Mouse (Mus musculus): ENCODE data around the gene Bpifb9b. TPM values are rescaled to one million over a fixed set of nuclear protein-coding genes. Genes with fewer than 3 reads are reported as not detected.
"Not testable (repeated sequence)": the region's sequence is repeated elsewhere in the genome, so short reads cannot be mapped to it uniquely, and the experiment has no call there.

The Bpifb9b gene
- not detected in 2 replicates for polyA plus RNA-seq (2014; fragmentation: Nextera tagmentation; extraction: Ambion mirVana)

DNA sequence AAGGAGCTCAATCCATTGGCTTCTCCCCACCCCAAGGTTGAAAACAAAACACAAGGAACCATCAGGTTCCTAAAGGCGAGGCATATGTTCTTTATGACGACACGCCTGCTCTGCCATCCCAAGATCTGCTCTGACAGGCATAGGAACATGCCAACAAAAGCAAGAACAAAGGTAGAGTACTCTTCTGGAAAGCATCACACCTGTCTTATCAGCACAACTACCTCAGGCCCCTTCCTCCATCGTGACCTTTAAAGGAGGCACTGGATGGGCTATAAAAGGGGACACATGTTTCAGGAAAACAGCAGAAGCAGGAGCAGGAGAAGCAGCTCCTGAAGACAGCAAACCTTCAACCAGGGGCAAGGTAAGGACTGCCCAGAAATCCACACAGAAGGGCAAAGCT is at the start of gene Bpifb9b:
TSS of gene Bpifb9b (plus strand) at position 301 of the 400 bp plus-strand sequence.
- not testable (repeated sequence) for H3K9ac ChIP-seq (replicated peaks; ENCODE audit: low read depth, low read length); H3K4me1 ChIP-seq (ENCODE audit: control insufficient read depth, insufficient read depth, low read length); H3K9me3 ChIP-seq (ENCODE audit: control insufficient read depth, low read depth, low read length); H3K36me3 ChIP-seq (ENCODE audit: control insufficient read depth, insufficient read depth, low read length); ATAC-seq (ENCODE audit: insufficient number of reproducible peaks, insufficient read depth, low FRiP score, low read depth); H3K27me3 ChIP-seq (ENCODE audit: control insufficient read depth, insufficient read depth, low read length); H3K4me2 ChIP-seq (replicated peaks; ENCODE audit: low read depth, low read length); H3K4me3 ChIP-seq (ENCODE audit: low read depth, low read length); H3K27ac ChIP-seq (ENCODE audit: low read length)
- 79% methylated on average over 4 of the region's 4 CpGs for WGBS

DNA sequence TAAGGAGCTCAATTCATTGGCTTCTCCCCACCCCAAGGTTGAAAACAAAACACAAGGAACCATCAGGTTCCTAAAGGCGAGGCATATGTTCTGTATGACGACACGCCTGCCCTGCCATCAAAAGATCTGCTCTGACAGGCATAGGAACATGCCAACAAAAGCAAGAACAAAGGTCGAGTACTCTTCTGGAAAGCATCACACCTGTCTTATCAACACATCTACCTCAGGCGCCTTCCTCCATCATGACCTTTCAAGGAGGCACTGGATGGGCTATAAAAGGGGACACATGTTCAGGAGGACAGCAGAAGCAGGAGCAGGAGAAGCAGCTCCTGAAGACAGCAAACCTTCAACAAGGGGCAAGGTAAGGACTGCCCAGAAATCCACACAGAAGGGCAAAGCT is 49.5 kb upstream of the Bpifb9b start, which contains the start of gene Bpifb9a:
TSS of gene Bpifb9a (plus strand) at position 301 of the 400 bp plus-strand sequence.
- not testable (repeated sequence) for H3K9me3 ChIP-seq (ENCODE audit: control insufficient read depth, low read depth, low read length); H3K27me3 ChIP-seq (ENCODE audit: control insufficient read depth, insufficient read depth, low read length); H3K4me3 ChIP-seq (ENCODE audit: low read depth, low read length); H3K4me2 ChIP-seq (replicated peaks; ENCODE audit: low read depth, low read length); H3K9ac ChIP-seq (replicated peaks; ENCODE audit: low read depth, low read length); H3K27ac ChIP-seq (ENCODE audit: low read length); H3K36me3 ChIP-seq (ENCODE audit: control insufficient read depth, insufficient read depth, low read length); H3K4me1 ChIP-seq (ENCODE audit: control insufficient read depth, insufficient read depth, low read length); ATAC-seq (ENCODE audit: insufficient number of reproducible peaks, insufficient read depth, low FRiP score, low read depth)
- 78% methylated on average over 5 of the region's 5 CpGs for WGBS

DNA sequence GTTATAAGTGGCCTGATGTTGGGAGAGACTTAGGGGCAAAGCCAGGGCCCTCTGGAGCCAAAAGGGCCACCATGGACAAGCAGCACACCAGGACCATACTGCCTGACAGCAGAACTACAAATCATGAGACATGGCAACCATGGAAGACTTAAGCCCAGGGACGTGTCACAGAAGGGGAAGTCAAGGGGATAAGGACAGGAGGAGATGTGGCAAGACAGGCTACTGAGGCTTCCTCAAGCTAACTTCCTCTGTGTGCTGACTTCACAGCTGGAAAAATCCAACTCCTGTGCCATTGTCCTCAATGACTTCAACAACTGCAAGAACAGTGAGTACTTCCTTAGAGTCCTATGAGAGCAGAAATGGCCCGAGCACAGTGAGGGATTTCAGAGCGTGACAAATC is 42.6 kb upstream of the Bpifb9b start:
- not testable (repeated sequence) for H3K27me3 ChIP-seq (ENCODE audit: control insufficient read depth, insufficient read depth, low read length); ATAC-seq (ENCODE audit: insufficient number of reproducible peaks, insufficient read depth, low FRiP score, low read depth)
- 81% methylated on average over 2 of the region's 3 CpGs for WGBS

DNA sequence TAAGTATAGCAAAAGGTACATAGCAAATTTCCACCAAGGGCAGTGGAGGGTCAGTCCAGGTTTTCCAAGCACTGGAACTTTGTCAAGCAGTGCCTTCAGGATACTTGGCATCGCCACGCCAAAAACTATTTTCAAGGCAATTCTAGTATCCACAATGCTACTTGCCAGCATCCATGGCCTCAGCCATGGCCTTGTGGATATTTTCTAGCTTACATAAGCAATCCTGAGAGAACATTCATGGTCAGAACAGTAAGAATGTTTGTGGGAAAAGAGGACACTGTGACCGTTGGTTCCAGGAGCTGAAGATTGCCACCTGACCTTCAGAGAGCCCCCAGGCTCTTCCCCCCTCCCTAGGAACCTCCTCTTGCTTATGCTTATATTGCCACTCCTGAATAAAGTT is 15.2 kb upstream of the Bpifb9b start:
- not testable (repeated sequence) for H3K4me1 ChIP-seq (ENCODE audit: control insufficient read depth, insufficient read depth, low read length); H3K27ac ChIP-seq (ENCODE audit: low read length); H3K4me3 ChIP-seq (ENCODE audit: low read depth, low read length); ATAC-seq (ENCODE audit: insufficient number of reproducible peaks, insufficient read depth, low FRiP score, low read depth); H3K9ac ChIP-seq (replicated peaks; ENCODE audit: low read depth, low read length); H3K4me2 ChIP-seq (replicated peaks; ENCODE audit: low read depth, low read length); H3K36me3 ChIP-seq (ENCODE audit: control insufficient read depth, insufficient read depth, low read length); H3K9me3 ChIP-seq (ENCODE audit: control insufficient read depth, low read depth, low read length); H3K27me3 ChIP-seq (ENCODE audit: control insufficient read depth, insufficient read depth, low read length)
- WGBS: 71% methylated on average over 3 of the region's 3 CpGs

More for the DNA sequence above, 42.6 kb upstream of the Bpifb9b start:
- not testable (repeated sequence) for H3K4me3 ChIP-seq (ENCODE audit: low read depth, low read length); H3K27ac ChIP-seq (ENCODE audit: low read length); H3K4me1 ChIP-seq (ENCODE audit: control insufficient read depth, insufficient read depth, low read length); H3K9ac ChIP-seq (replicated peaks; ENCODE audit: low read depth, low read length); H3K36me3 ChIP-seq (ENCODE audit: control insufficient read depth, insufficient read depth, low read length); H3K9me3 ChIP-seq (ENCODE audit: control insufficient read depth, low read depth, low read length); H3K4me2 ChIP-seq (replicated peaks; ENCODE audit: low read depth, low read length)

DNA sequence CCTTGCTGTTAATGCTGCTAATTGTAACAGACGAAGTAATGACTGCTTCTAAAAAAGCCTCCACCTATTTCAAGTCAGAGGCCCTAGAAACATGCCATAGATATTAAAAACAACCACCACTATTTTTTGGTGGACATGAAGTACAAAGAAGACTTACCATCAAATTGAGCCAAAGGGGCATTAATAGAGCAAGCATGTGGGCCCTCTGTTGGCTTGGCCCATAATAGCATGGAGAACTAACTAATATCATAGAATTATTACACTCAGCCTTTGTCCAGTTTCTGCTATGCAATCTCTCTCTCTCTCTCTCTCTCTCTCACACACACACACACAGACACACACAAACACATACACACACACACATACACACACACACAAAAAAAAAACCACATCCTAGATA is 14.2 kb upstream of the Bpifb9b start:
- WGBS: 72% methylated on average over 1 of the region's 1 CpGs
- H3K4me1 ChIP-seq (ENCODE audit: control insufficient read depth, insufficient read depth, low read length): no peaks in the 10 kb centered on the region
- no peaks in the 10 kb centered on the region for H3K27me3 ChIP-seq (ENCODE audit: control insufficient read depth, insufficient read depth, low read length)
- no peak overlapping the region for H3K4me2 ChIP-seq (replicated peaks; ENCODE audit: low read depth, low read length)
- no peak for ATAC-seq (ENCODE audit: insufficient number of reproducible peaks, insufficient read depth, low FRiP score, low read depth)
- no peak overlapping the region for H3K27ac ChIP-seq (ENCODE audit: low read length)
- no peak overlapping the region for H3K4me3 ChIP-seq (ENCODE audit: low read depth, low read length)
- H3K9ac ChIP-seq (replicated peaks; ENCODE audit: low read depth, low read length): no peak overlapping the region
- H3K9me3 ChIP-seq (ENCODE audit: control insufficient read depth, low read depth, low read length): no peaks in the 10 kb centered on the region
- H3K36me3 ChIP-seq (ENCODE audit: control insufficient read depth, insufficient read depth, low read length): no peaks in the 10 kb centered on the region

DNA sequence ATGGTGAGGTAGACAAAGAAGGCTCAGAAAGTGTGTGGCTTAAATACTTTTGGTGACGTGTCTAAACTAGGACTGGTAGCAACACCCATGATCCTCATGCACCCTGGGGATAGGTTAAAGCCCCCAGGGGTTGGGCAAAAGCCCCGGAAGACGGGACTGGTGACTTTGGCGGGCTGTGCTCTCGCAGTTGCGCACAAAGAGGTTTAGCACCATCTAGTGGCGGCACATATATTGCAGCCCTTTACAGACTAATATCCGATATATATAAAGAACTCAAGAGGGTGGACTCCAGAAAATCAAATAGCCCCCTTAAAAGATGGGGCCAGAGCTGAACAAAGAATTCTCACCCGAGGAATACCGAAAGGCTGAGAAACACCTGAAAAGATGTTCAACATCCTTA is 12.3 kb upstream of the Bpifb9b start:
- not testable (repeated sequence) for ATAC-seq (ENCODE audit: insufficient number of reproducible peaks, insufficient read depth, low FRiP score, low read depth)
- WGBS: 3% methylated on average over 10 of the region's 10 CpGs

DNA sequence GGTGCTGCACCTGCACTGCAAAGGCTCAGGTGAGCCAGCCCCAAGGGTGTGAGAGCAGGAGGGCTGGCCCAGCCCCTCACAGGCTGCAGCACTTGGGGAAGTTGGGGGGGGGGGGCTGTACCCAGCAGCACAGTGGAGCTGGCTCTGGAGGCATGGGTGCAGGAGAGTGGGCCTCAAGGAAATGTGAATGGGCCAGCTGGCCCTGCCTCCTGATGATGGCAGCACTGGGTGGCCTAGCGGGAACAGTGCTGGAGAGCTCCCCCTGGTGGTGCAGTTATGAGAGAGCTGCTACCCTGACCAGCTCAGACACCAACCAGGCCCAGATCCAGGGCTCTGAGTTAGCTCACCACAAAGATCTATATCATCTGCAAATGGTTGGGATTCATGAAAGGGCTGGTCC is 6.5 kb upstream of the Bpifb9b start:
- ATAC-seq (ENCODE audit: insufficient number of reproducible peaks, insufficient read depth, low FRiP score, low read depth): peak; percentile 49; the same call in 1 of the 2 replicates
- H3K27ac ChIP-seq (ENCODE audit: low read length): no peak overlapping the region
- H3K4me3 ChIP-seq (ENCODE audit: low read depth, low read length): no peak overlapping the region
- no peaks in the 10 kb centered on the region for H3K4me1 ChIP-seq (ENCODE audit: control insufficient read depth, insufficient read depth, low read length)
- no peak overlapping the region for H3K9ac ChIP-seq (replicated peaks; ENCODE audit: low read depth, low read length)
- no peaks in the 10 kb centered on the region for H3K36me3 ChIP-seq (ENCODE audit: control insufficient read depth, insufficient read depth, low read length)
- no peaks in the 10 kb centered on the region for H3K9me3 ChIP-seq (ENCODE audit: control insufficient read depth, low read depth, low read length)
- 20% methylated on average over 1 of the region's 1 CpGs for WGBS
- no peak overlapping the region for H3K4me2 ChIP-seq (replicated peaks; ENCODE audit: low read depth, low read length)
- H3K27me3 ChIP-seq (ENCODE audit: control insufficient read depth, insufficient read depth, low read length): no peaks in the 10 kb centered on the region

More for the DNA sequence above, 12.3 kb upstream of the Bpifb9b start:
- not testable (repeated sequence) for H3K4me1 ChIP-seq (ENCODE audit: control insufficient read depth, insufficient read depth, low read length); H3K9me3 ChIP-seq (ENCODE audit: control insufficient read depth, low read depth, low read length); H3K27me3 ChIP-seq (ENCODE audit: control insufficient read depth, insufficient read depth, low read length); H3K4me2 ChIP-seq (replicated peaks; ENCODE audit: low read depth, low read length); H3K4me3 ChIP-seq (ENCODE audit: low read depth, low read length); H3K27ac ChIP-seq (ENCODE audit: low read length); H3K36me3 ChIP-seq (ENCODE audit: control insufficient read depth, insufficient read depth, low read length); H3K9ac ChIP-seq (replicated peaks; ENCODE audit: low read depth, low read length)

DNA sequence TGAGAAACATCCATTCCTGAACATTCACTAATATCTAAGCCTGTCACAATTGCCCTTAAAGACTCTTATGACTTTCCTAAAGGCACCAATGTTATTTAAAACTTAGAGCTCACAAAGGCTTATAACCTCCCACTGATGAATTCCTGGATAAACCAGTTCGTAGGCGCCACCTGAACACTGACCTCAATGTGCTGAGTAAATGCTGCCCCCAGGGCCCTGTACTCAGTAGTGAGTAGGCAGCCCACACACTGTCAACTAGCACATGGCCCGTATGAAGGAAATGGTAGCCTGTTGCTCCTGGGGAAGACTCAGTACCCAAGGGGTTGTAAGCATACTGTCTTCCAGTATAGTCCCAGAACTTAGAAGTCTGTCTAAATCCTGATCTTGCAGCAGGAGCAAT is 5.3 kb upstream of the Bpifb9b start:
- Histone ChIP-seq H3K4me3 (ENCODE audit: low read depth, low read length) (no peak overlapping the region), H3K27ac (ENCODE audit: low read length) (no peak overlapping the region), H3K27me3 (ENCODE audit: control insufficient read depth, insufficient read depth, low read length) (no peaks in the 10 kb centered on the region), H3K4me1 (ENCODE audit: control insufficient read depth, insufficient read depth, low read length) (no peaks in the 10 kb centered on the region), H3K9ac (replicated peaks; ENCODE audit: low read depth, low read length) (no peak overlapping the region), H3K4me2 (replicated peaks; ENCODE audit: low read depth, low read length) (no peak overlapping the region), H3K36me3 (ENCODE audit: control insufficient read depth, insufficient read depth, low read length) (no peaks in the 10 kb centered on the region), H3K9me3 (ENCODE audit: control insufficient read depth, low read depth, low read length) (no peaks in the 10 kb centered on the region)
- WGBS: 85% methylated on average over 3 of the region's 3 CpGs
- ATAC-seq (ENCODE audit: insufficient number of reproducible peaks, insufficient read depth, low FRiP score, low read depth): no peak

DNA sequence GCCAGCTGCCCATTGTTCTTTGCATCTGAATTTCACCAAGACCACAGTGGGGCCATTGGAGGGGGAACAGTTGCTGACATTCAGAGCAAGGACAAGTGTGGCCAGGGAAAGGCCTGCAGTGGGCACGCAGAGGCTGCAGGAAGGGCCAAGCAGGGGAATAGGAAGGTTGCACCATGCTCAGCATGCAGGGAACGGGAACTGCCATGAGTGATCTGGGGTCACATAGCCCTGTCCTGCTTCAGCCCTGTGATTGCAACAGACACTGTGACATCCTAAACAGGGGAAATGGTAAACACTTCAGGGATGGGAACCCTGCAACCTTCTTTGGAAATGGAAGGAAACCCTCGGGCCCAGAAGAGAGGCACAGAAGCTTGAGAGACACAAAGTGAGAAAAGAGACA is 2.4 kb upstream of the Bpifb9b start:
- H3K4me3 ChIP-seq (ENCODE audit: low read depth, low read length); H3K36me3 ChIP-seq (ENCODE audit: control insufficient read depth, insufficient read depth, low read length); H3K9me3 ChIP-seq (ENCODE audit: control insufficient read depth, low read depth, low read length); H3K9ac ChIP-seq (replicated peaks; ENCODE audit: low read depth, low read length); H3K27me3 ChIP-seq (ENCODE audit: control insufficient read depth, insufficient read depth, low read length); H3K4me2 ChIP-seq (replicated peaks; ENCODE audit: low read depth, low read length); H3K27ac ChIP-seq (ENCODE audit: low read length); H3K4me1 ChIP-seq (ENCODE audit: control insufficient read depth, insufficient read depth, low read length); ATAC-seq (ENCODE audit: insufficient number of reproducible peaks, insufficient read depth, low FRiP score, low read depth): not testable (repeated sequence)
- 93% methylated on average over 1 of the region's 3 CpGs for WGBS
